Mouse (Mus musculus) gastrocnemius, adult 8-10 months (tissue): Measurements from ENCODE around the gene Tmem63b. TPM values are rescaled to one million over a fixed set of nuclear protein-coding genes. Genes with fewer than 3 reads are reported as not detected.

Experiments
- DNase-seq, 2 experiments: peaks; one replicate each; pipeline ENCODE4 v3.0.0; 2022; ENCODE audit warnings: low spot score in 2 of 2
- total RNA-seq, 4 experiments: library from RNA; stranded (reverse); gene quantifications; 2 replicates each; pipeline ENCODE4 v1.2.4; 2022

Gene Tmem63b
- total RNA-seq, 4 experiments from 2014 or later = 65.5 to 74.0 (median 68.3) TPM

- no peak for DNase-seq
These were observed 20.1 kb upstream of the Tmem63b start for GRCm38 (mm10) chr17:45706796-45707195.

DNA sequence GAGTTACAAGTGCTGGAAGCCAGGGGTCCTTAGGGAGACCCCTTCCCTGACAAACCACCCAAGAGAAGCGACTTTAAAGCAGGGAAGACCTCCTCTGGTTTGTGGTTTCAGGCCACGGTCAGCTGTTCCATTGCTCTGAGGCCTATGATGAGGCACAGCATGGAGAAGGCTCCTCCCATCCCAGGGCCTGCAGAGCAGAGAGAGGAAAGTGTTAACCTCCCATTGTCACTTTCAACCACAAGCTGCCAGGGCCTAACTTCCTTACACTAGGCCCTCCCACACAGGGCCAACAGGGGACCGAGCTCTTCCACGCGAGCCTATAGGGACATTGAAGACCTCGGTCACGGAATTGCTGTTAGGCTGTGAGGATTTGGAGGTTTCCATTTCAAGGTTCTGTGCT lies 16.5 kb upstream of the Tmem63b start:
- DNase-seq = no peak

GRCm38 (mm10) chr17:45702254-45702653 lies 15.5 kb upstream of the Tmem63b start:
- no peak for DNase-seq

DNA sequence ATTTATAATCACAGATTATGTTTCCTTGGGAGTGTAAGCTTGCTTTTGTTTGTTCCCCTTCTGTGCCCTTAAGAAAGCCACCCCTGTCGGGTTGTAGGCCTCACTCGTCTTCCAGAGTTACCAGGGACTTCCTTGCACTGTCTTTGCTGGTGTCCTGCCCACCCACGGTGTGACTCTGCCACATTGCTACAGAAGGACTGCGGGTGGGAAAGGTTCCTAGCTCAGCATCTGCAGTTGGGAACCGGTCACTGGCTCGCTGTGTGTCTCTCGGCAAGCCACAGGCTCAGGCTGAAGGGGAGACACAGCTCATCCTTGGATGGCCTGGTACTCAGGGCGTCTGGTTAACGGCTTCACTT lies 14.5 kb upstream of the Tmem63b start:
- peak in 1 of 2 experiments; percentile 29 for DNase-seq

DNA sequence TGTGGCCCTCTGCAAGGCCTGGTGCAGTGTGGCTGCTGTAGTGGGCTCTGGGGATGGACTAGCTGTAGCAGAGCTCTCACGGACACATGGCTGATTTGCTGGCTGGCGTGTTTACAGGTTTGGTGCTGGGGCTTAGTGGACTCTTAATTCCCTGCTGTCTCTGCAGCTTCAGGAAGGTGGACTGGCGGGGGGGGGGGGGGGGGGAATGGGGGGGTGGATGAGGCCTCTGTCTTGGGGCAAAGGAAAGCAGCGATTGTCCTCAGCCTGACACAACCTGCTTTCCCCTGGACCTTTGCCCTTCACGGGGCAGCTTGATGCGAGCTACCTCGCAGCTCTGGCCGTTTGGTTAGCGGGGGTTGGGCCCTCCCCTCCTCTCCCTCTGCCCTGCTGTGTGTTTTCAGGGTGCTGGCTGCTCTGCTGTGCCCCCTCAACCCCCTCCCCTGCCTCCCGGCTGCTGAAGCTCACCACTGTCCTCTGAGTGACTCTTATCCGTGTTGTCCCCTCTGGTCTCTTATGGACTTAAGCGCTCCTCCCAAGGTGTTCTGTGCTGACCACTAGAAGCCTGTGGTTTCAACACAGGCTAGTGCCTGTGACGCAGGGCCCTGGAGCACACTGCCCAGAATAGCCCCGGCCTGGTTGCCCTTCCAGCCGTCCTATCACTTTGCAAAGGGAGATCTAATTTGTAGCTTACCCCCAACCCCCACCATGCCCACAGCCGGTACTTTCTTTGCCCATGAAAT lies 14.0 kb upstream of the Tmem63b start:
- DNase-seq = peak; percentile 73 to 79

GRCm38 (mm10) chr17:45699039-45699740 lies 12.5 kb upstream of the Tmem63b start:
- DNase-seq = no peak

DNA sequence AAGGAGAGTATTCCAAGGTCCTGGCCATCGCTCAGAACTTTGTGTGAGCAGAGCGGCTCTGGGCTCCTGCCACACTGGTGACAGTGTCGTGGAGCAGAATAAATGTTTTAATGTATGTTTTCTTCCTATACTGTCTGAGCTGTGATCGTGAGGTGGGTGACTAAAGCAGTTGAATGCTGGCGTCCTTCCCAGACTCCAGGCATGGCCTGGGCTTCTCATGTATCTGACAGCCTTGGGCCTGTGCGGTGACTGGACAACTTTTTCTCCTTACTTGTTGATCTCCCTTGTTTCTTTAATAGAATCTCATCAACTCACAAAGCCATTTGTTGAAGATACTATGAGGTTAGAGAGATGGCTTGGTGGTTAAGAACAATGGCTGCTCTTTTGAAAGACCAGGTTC lies 11.7 kb upstream of the Tmem63b start:
- DNase-seq = no peak

DNA sequence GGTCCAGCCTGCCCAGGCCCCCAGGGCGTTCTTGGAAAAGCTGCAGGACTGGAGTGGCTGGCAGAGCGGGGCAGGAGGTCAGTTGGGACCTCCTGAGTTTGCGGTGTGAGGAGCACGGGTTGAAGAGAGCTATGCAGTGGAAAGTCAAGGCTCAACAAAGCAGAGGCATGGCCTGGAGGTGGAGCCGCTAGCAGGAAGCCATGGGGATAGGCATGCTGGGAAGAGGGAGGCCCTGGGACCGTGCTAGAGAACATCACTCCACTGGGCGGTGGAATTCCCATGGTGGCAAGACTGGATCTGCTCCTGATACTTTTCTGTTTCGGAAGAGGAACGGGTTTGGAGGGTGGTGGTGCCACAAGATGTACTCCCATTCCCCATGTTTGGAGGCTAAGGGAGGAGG lies 10.3 kb upstream of the Tmem63b start:
- DNase-seq = no peak

DNA sequence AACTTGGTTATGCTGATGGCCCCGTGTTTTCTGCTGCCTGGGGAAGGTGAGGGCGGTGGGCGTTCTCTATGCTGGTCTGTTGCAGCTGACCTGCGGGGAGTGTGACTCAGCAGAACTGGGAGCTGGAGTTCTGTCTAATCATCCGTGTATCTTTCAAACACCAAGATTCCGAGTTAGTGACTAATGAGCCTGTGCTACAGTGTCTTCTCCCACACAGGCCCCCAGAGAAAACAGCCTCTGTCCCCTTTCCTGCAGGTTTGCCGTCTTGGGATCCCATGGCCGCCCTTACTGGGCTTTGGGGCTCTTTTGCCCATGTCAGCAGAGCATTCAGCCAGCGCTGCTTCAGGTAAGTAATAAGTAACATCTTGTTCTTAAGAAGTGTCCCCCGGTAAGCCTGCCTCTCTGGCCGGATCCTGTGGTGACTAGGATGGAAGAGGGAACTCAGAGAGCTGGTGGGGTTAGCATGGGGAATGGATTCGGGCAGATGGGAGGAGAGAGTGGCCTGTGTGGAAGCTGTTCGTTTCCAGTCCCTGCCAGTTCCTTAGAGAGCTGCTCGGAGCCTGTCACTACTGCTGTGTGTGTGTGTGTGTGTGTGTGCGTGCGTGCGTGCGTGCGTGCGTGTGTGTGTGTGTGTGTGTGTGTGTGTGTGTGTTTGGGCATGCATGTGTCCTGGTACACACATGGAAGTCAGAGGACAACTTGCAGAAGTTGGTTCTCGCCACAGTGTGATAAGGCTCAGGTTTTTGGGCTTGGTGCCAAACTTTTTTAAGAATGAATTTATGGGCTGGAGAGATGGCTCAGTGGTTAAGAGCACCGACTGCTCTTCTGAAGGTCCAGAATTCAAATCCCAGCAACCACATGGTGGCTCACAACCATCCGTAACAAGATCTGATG lies 8.8 kb upstream of the Tmem63b start:
- DNase-seq = no peak

DNA sequence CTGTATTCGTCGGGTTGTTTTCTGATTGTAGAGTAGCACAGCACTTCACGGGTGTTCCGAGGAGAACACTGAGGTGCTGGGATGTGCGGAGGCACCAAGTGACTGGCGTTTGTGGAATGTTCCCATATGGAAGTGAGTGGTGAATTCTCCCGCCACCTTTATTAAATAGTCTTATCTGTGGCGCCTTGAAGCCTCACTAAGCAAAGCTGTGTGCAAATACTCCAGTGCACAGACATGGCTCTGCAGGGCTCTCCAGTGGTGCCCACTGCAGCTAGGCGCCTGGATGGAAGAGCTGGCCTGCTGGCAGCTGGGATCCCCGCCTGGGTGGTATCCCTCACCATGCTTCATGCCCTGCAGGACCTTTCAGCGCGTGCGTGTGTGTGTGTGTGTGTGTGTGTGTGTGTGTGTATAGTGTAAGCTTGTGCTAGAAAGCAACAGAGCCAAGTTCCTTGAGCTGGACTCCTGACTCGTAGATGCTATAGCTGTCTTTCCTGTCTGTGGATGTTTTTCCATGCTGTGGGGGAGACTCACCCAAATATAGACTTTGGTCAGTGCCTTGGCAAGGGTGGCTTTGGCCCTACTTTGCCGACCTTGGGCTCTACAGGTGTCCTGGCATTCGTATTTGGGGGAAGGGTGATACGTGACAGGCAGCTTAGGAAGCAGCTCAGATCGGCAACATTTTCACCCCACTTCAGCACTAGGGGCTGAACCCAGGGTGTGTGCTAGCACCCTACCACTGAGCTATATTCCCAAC lies 7.3 kb upstream of the Tmem63b start:
- peak; percentile 33 to 56 for DNase-seq

- DNase-seq = no peak
These were observed 5.5 kb upstream of the Tmem63b start for GRCm38 (mm10) chr17:45692159-45692558.

DNA sequence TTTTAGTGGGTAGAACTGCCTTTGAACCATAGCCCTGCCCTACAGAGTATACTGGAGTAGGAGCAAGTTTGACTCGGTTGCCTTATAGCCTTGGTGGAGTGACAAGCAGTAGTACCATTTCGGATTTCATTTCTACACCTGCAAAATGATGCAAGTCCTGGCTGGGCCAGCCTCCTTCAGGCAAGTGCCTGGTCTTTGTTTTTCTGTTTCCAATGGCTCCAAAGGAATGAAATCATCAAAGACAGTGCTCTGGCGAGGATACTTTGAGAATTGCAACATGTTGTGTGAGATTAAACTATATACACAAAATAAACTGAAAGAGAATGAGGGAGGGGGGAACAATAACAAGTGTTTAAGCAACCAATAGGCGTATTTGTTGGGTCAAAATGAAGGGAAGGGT lies 3.3 kb upstream of the Tmem63b start:
- DNase-seq = no peak

DNA sequence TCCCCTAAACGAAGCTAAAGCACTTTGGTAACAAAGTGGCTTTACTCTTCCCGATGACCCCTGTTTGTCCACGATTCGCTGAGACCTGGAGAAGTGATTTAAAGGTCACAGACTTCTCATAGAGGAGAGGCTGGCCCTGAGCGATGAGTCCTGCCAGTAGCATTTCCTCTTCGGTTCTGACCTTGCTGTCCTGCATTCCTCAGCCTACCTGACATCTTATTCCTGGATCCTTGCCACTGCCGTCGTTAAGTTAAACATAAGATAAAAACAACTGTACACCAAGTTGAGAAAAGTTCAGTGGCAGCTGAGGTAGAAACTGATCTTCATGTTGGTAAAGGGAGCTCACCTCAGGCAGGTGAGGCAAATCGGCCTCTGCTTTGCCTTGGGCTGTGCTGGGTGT lies 2.4 kb upstream of the Tmem63b start:
- DNase-seq = no peak

DNA sequence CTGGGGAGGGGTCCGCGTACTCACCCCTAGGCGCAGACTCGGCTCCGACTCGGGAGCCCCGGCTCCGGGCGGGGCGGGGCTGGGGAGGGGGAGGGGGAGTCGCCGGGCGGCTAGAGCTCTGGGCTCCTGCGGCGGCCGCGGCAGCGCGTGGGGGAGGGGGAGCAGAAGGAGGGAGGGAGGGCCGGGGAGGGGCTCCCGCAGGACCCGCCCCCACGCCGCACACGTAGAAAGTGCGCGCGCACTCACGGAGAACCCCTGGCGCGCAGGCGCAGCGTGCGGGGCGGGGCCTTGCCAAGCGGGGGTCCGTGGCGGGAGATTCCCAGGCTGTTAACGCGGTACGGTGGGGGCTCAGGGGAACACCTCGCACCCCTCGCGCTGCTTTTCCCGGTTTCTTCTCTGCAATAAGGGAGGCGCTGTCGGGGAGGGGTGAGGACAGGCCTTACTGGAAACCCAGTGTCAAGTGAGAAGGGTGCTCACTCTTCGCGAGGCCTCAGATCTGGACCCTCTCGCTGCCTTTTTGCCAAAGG lies 549 bp downstream of the Tmem63b start, which contains the start of gene Mrpl14:
Gene Mrpl14 (plus strand): TSS at position 230 of the 527 bp plus-strand sequence.
- peak; percentile 78 to 86 for DNase-seq

GRCm38 (mm10) chr17:45685171-45686092 lies 1.3 kb downstream of the Tmem63b start:
- DNase-seq = no peak

DNA sequence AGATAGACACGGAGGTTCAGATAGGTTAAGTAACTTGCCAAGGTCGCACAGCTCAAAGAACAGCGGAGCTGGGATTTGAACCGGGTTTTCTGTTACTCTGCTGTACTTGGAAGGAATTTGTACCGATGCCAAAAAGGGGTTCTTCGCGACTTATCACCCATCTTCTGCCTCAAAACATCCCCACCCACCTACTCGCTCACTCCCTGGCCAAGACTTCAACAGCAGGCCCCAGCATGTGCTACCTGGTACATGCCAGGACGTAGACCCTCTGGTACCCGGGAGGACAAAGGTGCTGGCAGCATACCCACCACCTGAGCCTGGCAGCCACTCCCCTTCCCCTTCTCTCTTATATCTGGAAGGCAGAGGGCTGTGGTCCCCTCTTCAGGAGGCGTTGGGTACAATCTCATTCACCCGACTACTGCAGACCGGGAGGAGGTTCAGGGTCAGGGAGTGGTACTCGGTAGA lies 2.0 kb downstream of the Tmem63b start:
- no peak for DNase-seq

DNA sequence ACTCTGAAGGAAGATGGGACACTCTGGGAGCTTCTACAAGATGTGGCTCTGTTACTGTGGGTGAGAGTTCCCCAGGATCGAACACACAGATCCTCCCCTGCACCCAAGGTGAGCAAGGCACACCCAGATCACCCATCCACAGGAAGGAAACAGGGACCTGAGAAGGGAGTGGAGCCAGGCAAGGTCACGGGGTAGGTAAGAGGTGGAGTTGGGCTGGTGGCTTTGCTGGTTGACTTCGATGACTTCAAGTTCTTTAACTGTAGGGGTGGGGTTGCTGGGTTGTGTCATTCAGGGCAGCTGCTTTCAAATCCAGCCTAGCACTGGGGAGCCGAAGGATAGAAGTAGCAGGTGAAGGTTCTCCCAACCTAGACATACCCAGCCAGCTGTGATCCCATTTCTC lies 3.9 kb downstream of the Tmem63b start:
- no peak for DNase-seq

- no peak for DNase-seq
These were observed 5.1 kb downstream of the Tmem63b start for GRCm38 (mm10) chr17:45681588-45681987.

- DNase-seq = no peak
These were observed 6.2 kb downstream of the Tmem63b start for GRCm38 (mm10) chr17:45680391-45680980.
